8 mouse cellular contexts compared by ENCODE assay signal in genomic region chr2:27426855-27427457, GRCm38 (mm10). TPM values are rescaled to one million over a fixed set of nuclear protein-coding genes. Genes with fewer than 3 reads are reported as not detected.
A peak's percentile ranks its signal among the peaks of the same experiment; 100 is the strongest.
DNase-seq lines count a peak whose midpoint lies in the region; ATAC-seq lines count a peak whose summit lies in the region.

Gene Vav2, minus strand, starts transcription at chr2:27427033.

- ATAC-seq in hindbrain, embryonic 11.5 days (ENCODE audit: low FRiP score) = peak; percentile 90

- peak; percentile 95 for DNase-seq in R1 (ENCODE audit: low read depth, low spot score)
- DNase-seq in cerebellum, postnatal 10 days = peak; percentile 85 to 93
- peak; percentile 78 to 83 for DNase-seq in frontal cortex, postnatal 10 days (ENCODE audit: low spot score in 2 of 2)
- peak; percentile 93 for DNase-seq in hindbrain, embryonic 11.5 days (ENCODE audit: low spot score)
- DNase-seq in layer of hippocampus, postnatal 25 days (ENCODE audit: extremely low spot score in 1 of 2, low spot score in 1 of 2) = peak; percentile 56 to 63
- DNase-seq in lung, postnatal 25 days (ENCODE audit: low spot score) = peak; percentile 95
- DNase-seq in retina, adult 2 months (ENCODE audit: low read depth, low spot score) = peak; percentile 45
- peak; percentile 96 for DNase-seq in thymus, postnatal 25 days

- H3K36me3 ChIP-seq in hindbrain, embryonic 11.5 days (ENCODE audit: control insufficient read depth, insufficient read depth, low read length) = no peaks in the 10 kb centered on the region

- H3K4me1 ChIP-seq in hindbrain, embryonic 11.5 days (replicated peaks; ENCODE audit: control insufficient read depth, insufficient read depth, low read length) = peaks cover 10% of the 10 kb centered on the region; the same call in 1 of the 2 replicates

- no peaks in the 10 kb centered on the region for H3K9me3 ChIP-seq in hindbrain, embryonic 11.5 days (ENCODE audit: control insufficient read depth, low read length)

- H3K4me3 ChIP-seq in hindbrain, embryonic 11.5 days (ENCODE audit: low read depth, low read length) = peak within 1 kb of the TSS; percentile 93

- peak within 1 kb of the TSS; percentile 92 for H3K27ac ChIP-seq in hindbrain, embryonic 11.5 days (ENCODE audit: low read depth, low read length)

- H3K27me3 ChIP-seq in hindbrain, embryonic 11.5 days (ENCODE audit: control insufficient read depth, insufficient read depth, low read length) = no peaks in the 10 kb centered on the region

- peak within 1 kb of the TSS; percentile 98 for H3K9ac ChIP-seq in hindbrain, embryonic 11.5 days (ENCODE audit: low read depth, low read length)

- peak within 1 kb of the TSS; percentile 96 for H3K4me2 ChIP-seq in hindbrain, embryonic 11.5 days (replicated peaks; ENCODE audit: low read depth, low read length)

- WGBS in hindbrain, embryonic 11.5 days = under 1% methylated on average over 55 of the region's 58 CpGs

RNA-seq across cellular contexts. Expression of gene Vav2, which starts in this region (rescaled TPM):
- polyA plus RNA-seq in hindbrain, embryonic 11.5 days (2014; fragmentation: Nextera tagmentation; extraction: Ambion mirVana) = 12.9 and 14.9 TPM in 2 replicates
- total RNA-seq in layer of hippocampus, postnatal 25 days (2021) = 10 to 100 TPM; 12.5 to 12.8 TPM

Comparison
In these comparisons a context has a peak if more than half of its experiments do, and no peak if none do; other contexts are left out.
1. Peak in every context shown above with its lines: DNase-seq, ATAC-seq, H3K4me3 ChIP-seq and H3K27ac ChIP-seq.
2. DNase-seq: peak in every context shown above with its lines; median percentile 96 in thymus, postnatal 25 days; 95 in R1; 95 in lung, postnatal 25 days; 93 in hindbrain, embryonic 11.5 days; 89 in cerebellum, postnatal 10 days; 80 in frontal cortex, postnatal 10 days; 60 in layer of hippocampus, postnatal 25 days; 45 in retina, adult 2 months.